Mouse (Mus musculus) heart, embryonic 11.5 days (tissue): ENCODE measurements around the gene Sult2b1. TPM values are rescaled to one million over a fixed set of nuclear protein-coding genes. Genes with fewer than 3 reads are reported as not detected.

ENCODE experiments used
- ATAC-seq: fragments of 200-750 bp; cut with Nextera tagmentation; replicated peaks from 2 replicates; pipeline ENCODE4 v1.8.0; 2017; ENCODE audit warnings: moderate library complexity; ENCODE audit not compliant: insufficient number of reproducible peaks, low FRiP score, low TSS enrichment
- H3K27ac ChIP-seq: fragments of 300-500 bp; sonication (generic); 2 replicates; pipeline ENCODE4 v1.5.1; 2014; ENCODE audit warnings: mild to moderate bottlenecking, low read depth, low read length
- H3K27me3 ChIP-seq: fragments of 300-500 bp; sonication (generic); 2 replicates; pipeline ENCODE4 v1.6.1; 2014; ENCODE audit warnings: mild to moderate bottlenecking, low read length, mixed read lengths; ENCODE audit not compliant: control insufficient read depth, insufficient read depth
- H3K36me3 ChIP-seq: fragments of 300-500 bp; sonication (generic); 2 replicates; pipeline ENCODE4 v1.6.1; 2014; ENCODE audit warnings: mild to moderate bottlenecking, low read length, moderate library complexity, mixed read lengths; ENCODE audit not compliant: control insufficient read depth, insufficient read depth
- H3K4me1 ChIP-seq: fragments of 300-500 bp; sonication (generic); 2 replicates; pipeline ENCODE4 v1.6.1; 2014; ENCODE audit warnings: low read length; ENCODE audit not compliant: control insufficient read depth, insufficient read depth
- H3K4me2 ChIP-seq: fragments of 300-500 bp; sonication (generic); 2 replicates; pipeline ENCODE4 v1.6.1; 2014; ENCODE audit warnings: mild to moderate bottlenecking, moderate library complexity
- H3K4me3 ChIP-seq: fragments of 300-500 bp; sonication (generic); 2 replicates; pipeline ENCODE4 v1.5.1; 2014; ENCODE audit warnings: low read depth, low read length
- H3K9ac ChIP-seq: fragments of 300-500 bp; sonication (generic); 2 replicates; pipeline ENCODE4 v1.6.1; 2014; ENCODE audit warnings: mild to moderate bottlenecking, low read depth, low read length, moderate library complexity
- H3K9me3 ChIP-seq: fragments of 300-500 bp; sonication (generic); replicated peaks from 2 replicates; pipeline ENCODE4 v1.6.1; 2016; ENCODE audit warnings: low read length; ENCODE audit not compliant: control insufficient read depth
- WGBS: fragments of 180-500 bp; shearing (Covaris S2); extraction: QIAGEN DNeasy Blood & Tissue Kit; methylation state at CpG from one replicate; pipeline ENCODE4 v1.1.7; 2014; ENCODE audit not compliant: insufficient replicate concordance; 5-methylcytosine and 5-hydroxymethylcytosine counted together
- polyA plus RNA-seq: library from polyadenylated mRNA; unstranded; fragments of >200 nt; fragmentation: Nextera tagmentation; extraction: Ambion mirVana; gene quantifications from 2 replicates; pipeline ENCODE4 v1.2.1, GENCODE M21; 2014

Gene Sult2b1
- polyA plus RNA-seq, 1 experiment from 2014 or later, result 0.33 TPM

- Histone ChIP-seq H3K9ac (no peak overlapping the region), H3K27me3 (peaks cover 29% of the 10 kb centered on the region), H3K4me2 (peak overlapping the region; percentile 84), H3K4me3 (no peak overlapping the region), H3K36me3 (no peaks in the 10 kb centered on the region), H3K27ac (no peak overlapping the region), H3K9me3 (no peaks in the 10 kb centered on the region), H3K4me1 (peaks cover 24% of the 10 kb centered on the region)
- WGBS, result 80% methylated on average over 11 of the region's 11 CpGs
- ATAC-seq, result no peak
These were observed 82.9 kb downstream of the Sult2b1 start for GRCm38 (mm10) chr7:45701607-45702006.

- WGBS, result 29% methylated on average over 11 of the region's 11 CpGs
- Histone ChIP-seq H3K9ac (no peak overlapping the region), H3K4me1 (peaks cover 22% of the 10 kb centered on the region), H3K9me3 (no peaks in the 10 kb centered on the region), H3K27ac (0 out of 2 replicates have a peak overlapping the region, but pooled peaks have one; percentile 13), H3K4me3 (0 out of 2 replicates have a peak overlapping the region, but pooled peaks have one; percentile 11), H3K4me2 (peak overlapping the region; percentile 84), H3K27me3 (peaks cover 29% of the 10 kb centered on the region), H3K36me3 (no peaks in the 10 kb centered on the region)
- no peak for ATAC-seq
These were observed 83.4 kb downstream of the Sult2b1 start for GRCm38 (mm10) chr7:45701072-45701471.

DNA sequence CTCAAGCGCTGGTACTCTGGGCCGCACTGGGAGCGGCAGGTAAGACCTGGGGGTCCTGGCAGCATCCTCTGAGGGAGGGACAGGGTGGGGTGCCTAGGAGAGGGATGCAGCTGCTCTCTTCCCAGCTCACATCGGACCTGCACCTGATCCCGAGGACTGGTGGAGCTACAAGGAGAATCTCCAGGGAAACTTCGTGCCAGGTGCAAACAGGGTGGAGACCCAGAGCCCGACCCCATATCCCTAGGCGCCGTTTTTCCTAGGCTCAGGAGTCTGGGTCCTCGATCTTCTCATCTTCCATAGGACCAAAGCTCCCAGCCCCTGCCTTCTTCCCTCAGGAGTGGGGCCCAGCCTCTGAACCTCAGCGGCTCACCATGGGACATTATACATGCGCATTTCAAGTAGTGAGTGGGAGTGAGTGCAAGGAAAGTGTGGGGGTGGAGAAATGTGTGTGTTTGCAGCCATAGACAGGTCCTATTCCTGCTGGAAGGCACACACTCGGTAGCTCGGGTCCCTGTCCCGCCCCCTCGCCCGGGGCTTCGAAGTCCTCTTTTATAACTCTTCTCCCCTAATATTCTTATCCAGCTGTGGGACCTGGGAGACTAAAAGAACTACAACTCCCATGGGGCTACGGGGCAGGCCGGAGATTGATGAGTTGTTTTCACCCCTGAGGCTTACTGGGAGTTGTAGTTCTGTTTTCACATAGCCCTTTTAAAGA is 84.0 kb downstream of the Sult2b1 start:
- under 1% methylated on average over 20 of the region's 20 CpGs for WGBS
- Histone ChIP-seq H3K9me3 (no peaks in the 10 kb centered on the region), H3K4me2 (peak overlapping the region; percentile 84), H3K27ac (no peak overlapping the region), H3K27me3 (peaks cover 29% of the 10 kb centered on the region), H3K4me3 (peak overlapping the region; percentile 46), H3K4me1 (peaks cover 18% of the 10 kb centered on the region), H3K36me3 (no peaks in the 10 kb centered on the region), H3K9ac (peak overlapping the region; percentile 54)
- ATAC-seq, result no peak

- no peak within 1 kb of the TSS for H3K27ac ChIP-seq
- H3K9ac ChIP-seq, result peak within 1 kb of the TSS; percentile 54
- peak within 1 kb of the TSS; percentile 84 for H3K4me2 ChIP-seq
- no peaks in the 10 kb centered on the region for H3K9me3 ChIP-seq
- 2% methylated on average over 36 of the region's 36 CpGs for WGBS
- peak within 1 kb of the TSS; percentile 46 for H3K4me3 ChIP-seq
- no peaks in the 10 kb centered on the region for H3K36me3 ChIP-seq
- peaks cover 18% of the 10 kb centered on the region for H3K4me1 ChIP-seq
- ATAC-seq, result no peak
- peaks cover 29% of the 10 kb centered on the region for H3K27me3 ChIP-seq
These were observed 84.8 kb downstream of the Sult2b1 start, which contains the start of gene Car11 for GRCm38 (mm10) chr7:45699523-45700141. Gene Car11, plus strand, starts transcription at chr7:45699843.

GRCm38 (mm10) chr7:45697894-45698293 is 86.6 kb downstream of the Sult2b1 start:
- 73% methylated on average over 7 of the region's 7 CpGs for WGBS
- no peak overlapping the region for H3K4me3 ChIP-seq
- H3K27me3 ChIP-seq, result peaks cover 29% of the 10 kb centered on the region
- H3K9me3 ChIP-seq, result no peaks in the 10 kb centered on the region
- no peak overlapping the region for H3K4me2 ChIP-seq
- no peaks in the 10 kb centered on the region for H3K36me3 ChIP-seq
- no peak overlapping the region for H3K27ac ChIP-seq
- ATAC-seq, result no peak
- H3K9ac ChIP-seq, result no peak overlapping the region
- H3K4me1 ChIP-seq, result peaks cover 9% of the 10 kb centered on the region

- H3K27ac ChIP-seq, result no peak overlapping the region
- 33% methylated on average over 6 of the region's 6 CpGs for WGBS
- no peaks in the 10 kb centered on the region for H3K36me3 ChIP-seq
- H3K4me1 ChIP-seq, result peaks cover 10% of the 10 kb centered on the region
- ATAC-seq, result no peak
- H3K4me3 ChIP-seq, result no peak overlapping the region
- H3K27me3 ChIP-seq, result peaks cover 23% of the 10 kb centered on the region
- no peak overlapping the region for H3K4me2 ChIP-seq
- no peak overlapping the region for H3K9ac ChIP-seq
- H3K9me3 ChIP-seq, result no peaks in the 10 kb centered on the region
These were observed 89.4 kb downstream of the Sult2b1 start for GRCm38 (mm10) chr7:45695098-45695497.

DNA sequence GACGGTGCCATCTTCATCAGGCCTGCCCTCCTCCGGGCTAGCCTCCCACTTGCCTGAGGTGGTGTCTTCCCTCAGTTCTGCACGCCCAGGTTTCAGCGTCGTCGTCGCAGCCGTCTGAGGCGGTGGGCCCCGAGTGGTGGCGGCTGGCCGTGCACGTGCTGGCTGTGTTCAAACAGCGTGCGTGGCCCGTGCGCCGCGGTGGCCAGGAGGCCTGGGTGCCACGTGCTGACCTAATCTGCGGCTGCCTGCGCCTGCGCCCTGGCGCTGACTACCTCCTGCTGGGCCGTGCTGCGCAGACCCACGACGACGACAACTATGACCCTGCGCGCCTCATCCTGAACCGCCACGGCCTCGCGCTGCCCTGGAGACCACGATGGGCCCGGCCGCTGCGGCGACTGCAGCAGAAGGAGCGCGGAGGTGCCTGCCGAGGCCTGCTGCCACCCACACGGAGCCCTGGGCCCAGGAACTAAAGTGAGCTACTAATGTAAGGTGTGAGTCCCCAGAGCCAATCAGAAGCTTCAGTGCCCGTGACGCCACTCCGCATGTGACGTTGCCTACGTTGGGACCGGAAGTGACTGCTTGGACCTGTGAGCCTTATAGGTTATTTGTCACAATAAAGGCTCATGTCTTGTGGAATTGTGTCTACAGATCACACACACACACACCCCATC is 90.4 kb downstream of the Sult2b1 start, which contains the start of gene Sec1:
Gene Sec1, minus strand, starts transcription at position 482 of the 671 bp plus-strand sequence.
- WGBS, result 85% methylated on average over 50 of the region's 50 CpGs
- H3K27ac ChIP-seq, result no peak within 1 kb of the TSS

DNA sequence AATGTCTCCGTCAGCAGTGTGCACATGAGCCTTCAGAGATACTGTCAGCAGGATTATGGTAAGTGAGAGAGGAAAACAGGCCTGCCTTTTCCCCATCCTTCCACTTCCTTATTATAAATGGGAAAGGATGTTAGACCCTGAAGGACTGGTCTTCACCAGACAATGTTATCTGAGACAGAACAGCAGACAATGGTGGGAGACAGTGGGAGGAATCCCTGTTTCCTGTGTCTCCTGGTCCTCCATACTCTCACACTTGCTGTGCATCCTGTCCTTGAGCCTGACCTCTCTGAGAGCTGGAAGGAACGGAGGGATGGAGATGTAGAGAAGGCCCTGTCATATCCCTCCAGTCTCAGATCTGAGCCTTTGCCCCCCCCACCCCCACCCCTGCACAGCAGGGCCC is 92.1 kb downstream of the Sult2b1 start:
- Histone ChIP-seq H3K4me3 (no peak overlapping the region), H3K36me3 (no peaks in the 10 kb centered on the region), H3K27me3 (no peaks in the 10 kb centered on the region), H3K27ac (no peak overlapping the region), H3K9ac (no peak overlapping the region), H3K4me2 (no peak overlapping the region), H3K4me1 (peaks cover 15% of the 10 kb centered on the region), H3K9me3 (no peaks in the 10 kb centered on the region)
- no peak for ATAC-seq
- WGBS, result 49% methylated on average over 2 of the region's 2 CpGs

More for the DNA sequence above, 90.4 kb downstream of the Sult2b1 start, which contains the start of gene Sec1:
- Histone ChIP-seq H3K9ac (no peak within 1 kb of the TSS), H3K36me3 (no peaks in the 10 kb centered on the region), H3K27me3 (peaks cover 13% of the 10 kb centered on the region), H3K4me2 (no peak within 1 kb of the TSS), H3K4me3 (no peak within 1 kb of the TSS), H3K9me3 (no peaks in the 10 kb centered on the region), H3K4me1 (peaks cover 15% of the 10 kb centered on the region)
- ATAC-seq, result no peak
